Mouse (Mus musculus) heart, adult 2 months (tissue): ENCODE measurements at regions not wholly inside any gene's neighbourhood (a gene's known extent, or its start where the extent isn't known, plus 50 kb on each side); places are given as distances from the start of the nearest gene placed in this dataset.

Experiments
- CTCF ChIP-seq: fragments of 200-600 bp; IDR thresholded peaks from 2 replicates; pipeline ENCODE4 v1.8.1; 2022; ENCODE audit warnings: antibody characterized with exemption, mild to moderate bottlenecking, moderate library complexity
- EP300 ChIP-seq: fragments of 200-500 bp; IDR thresholded peaks from 2 replicates; pipeline ENCODE4 v1.6.1; 2011; ENCODE audit warnings: low read depth, low read length, control low read depth; ENCODE audit not compliant: insufficient read depth
- POLR2A ChIP-seq: fragments of 200-500 bp; IDR thresholded peaks from 2 replicates; pipeline ENCODE4 v1.6.1; 2011; ENCODE audit warnings: mild to moderate bottlenecking, low read depth, low read length, control low read depth; ENCODE audit not compliant: insufficient read depth

GRCm38 (mm10) chr13:119358696-119359095 is 69.7 kb upstream of the Paip1 start:
- TF ChIP-seq POLR2A (no peak), EP300 (no peak), CTCF (no peak)
